Mouse (Mus musculus) heart, adult 10 weeks (tissue): ENCODE measurements around the gene H2-Ke6. TPM values are rescaled to one million over a fixed set of nuclear protein-coding genes. Genes with fewer than 3 reads are reported as not detected.

Experiments
- polyA plus RNA-seq: library from polyadenylated mRNA; stranded (reverse); fragments of 350-450 nt; fragmentation: Illumina TruSeq; extraction: RNeasy Lipid Tissue Mini Kit (QIAGEN cat#74804); gene quantifications from one replicate; pipeline ENCODE4 v1.2.3, GENCODE M21; 2014; ENCODE audit warnings: low read depth, low replicate concordance

The H2-Ke6 gene
- 140 TPM for polyA plus RNA-seq

DNA sequence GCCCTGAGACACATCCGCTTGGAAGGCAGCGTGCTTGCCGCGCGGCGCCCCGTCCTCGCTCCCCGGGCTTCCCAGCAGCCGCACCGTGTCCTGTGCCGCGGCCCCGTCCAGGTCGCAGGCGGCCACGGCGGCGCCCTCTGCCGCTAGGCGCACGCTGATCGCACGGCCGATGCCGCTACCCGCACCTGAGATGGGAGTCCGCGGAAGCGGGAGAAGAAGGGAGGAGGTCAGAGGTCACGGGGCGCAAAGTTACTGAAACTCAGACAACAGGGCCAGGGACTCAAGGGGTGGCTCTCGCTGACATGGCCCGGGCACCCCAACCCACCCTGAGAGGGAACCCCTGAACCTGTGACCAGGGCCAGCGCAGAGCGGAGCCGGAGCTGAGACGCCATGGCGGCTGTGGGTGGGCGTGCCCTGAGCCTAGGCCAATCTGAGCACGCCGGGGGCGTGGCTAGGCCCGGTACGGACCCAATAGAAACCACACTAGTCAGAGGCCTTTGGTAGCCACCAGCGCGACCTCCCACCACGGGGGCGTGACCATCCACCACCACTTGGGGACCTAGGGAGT lies at the start of gene H2-Ke6:
Gene H2-Ke6 (minus strand): TSS at position 405 of the 568 bp plus-strand sequence.

DNA sequence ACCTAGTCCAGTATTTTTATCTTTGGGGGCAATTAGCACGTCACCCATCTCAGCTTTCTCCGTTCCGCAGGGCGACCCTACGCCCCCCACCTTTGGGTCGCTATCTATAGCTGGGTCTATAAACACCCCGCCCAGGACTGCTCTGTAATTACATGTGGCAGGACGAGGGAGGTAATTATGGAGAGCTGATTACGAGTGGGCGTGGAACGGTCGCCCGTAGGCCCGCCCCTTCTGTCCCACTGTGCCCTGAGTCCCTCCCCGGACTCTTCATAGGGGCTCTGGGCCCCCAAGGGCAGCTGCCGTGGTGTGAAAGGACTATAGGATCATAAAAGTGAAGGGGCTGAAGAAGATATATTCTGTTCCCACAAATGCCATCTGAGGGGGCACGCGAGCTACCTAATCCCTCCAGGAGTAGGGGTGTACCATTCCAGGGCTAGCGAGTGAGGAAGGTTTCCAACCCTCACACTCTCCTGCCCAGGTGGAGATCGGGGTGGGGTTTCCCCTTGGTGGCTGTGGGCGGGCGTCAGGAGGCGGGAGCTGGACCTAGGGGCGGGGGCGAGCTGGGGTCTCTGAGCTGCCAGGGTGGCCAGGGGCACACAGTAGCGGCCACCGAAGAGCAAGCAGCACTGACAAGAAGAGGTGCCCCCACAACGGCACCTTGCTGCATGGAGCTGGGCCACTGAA lies 11.2 kb upstream of the H2-Ke6 start, which contains the start of gene Col11a2:
Gene Col11a2 (plus strand): TSS at position 560 of the 684 bp plus-strand sequence.

DNA sequence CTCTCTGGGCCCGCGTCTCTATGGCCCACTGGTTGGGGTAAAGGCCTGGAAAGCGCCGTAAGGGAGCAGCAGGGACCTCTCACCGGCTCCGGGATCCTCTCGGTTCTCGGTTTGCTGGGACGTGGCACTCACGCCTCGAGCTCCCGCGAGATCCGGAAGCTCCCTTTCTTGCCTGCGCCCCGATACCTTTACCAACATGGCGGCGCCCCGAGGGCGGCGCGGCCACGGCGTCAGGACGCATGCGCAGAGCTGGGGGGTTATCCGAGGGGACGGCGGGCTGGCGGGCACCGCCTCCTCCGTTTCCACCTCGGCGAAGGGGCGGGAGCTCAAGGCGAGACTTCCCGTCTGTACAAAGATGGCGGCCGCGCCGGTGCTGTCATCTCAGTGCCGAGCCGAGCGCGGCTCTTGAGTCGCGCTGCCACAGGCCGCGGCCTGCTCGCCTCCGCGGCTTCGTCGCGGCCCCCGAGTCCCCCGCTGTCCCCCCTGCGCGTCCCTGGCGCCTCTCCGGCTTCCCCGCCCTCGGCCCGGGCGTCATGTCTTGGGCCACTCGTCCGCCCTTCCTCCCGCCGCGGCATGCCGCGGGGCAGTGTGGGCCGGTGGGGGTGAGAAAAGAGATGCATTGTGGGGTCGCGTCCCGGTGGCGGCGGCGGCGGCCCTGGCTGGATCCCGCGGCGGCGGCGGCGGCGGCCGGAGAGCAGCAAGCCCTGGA lies 3.8 kb upstream of the H2-Ke6 start, which contains the start of the genes Slc39a7 and Rxrb:
Gene Slc39a7 (minus strand): TSS at position 218 of the 709 bp plus-strand sequence.
Gene Rxrb (plus strand): TSS at position 348 of the 709 bp plus-strand sequence.

DNA sequence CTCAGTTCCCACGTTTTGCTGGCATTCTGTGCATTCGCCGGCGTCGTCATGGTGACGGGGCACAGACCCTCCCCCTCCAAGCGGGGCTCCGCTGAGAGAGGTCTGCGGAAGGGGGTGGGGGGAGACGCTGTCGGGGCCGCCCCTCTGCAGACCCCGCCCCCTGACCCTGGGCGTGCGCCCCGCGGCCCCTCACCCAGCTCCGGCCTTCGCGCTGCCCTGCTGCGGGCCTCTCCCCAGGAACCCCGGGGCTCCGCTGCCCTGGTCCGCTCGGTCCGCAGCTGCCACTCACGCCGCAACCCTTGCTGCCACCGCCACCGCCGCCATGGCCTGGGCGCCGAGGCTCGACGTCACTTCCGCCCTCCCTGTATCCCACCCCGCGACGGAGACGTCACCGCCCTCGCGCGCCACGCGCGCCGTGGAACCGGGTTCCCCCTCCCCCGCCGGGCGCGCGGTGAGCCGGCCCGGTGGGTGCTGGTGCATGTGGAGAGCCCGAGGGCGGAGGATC lies 3.5 kb downstream of the H2-Ke6 start, which contains the start of gene Ring1:
Gene Ring1 (minus strand): TSS at position 364 of the 505 bp plus-strand sequence.

DNA sequence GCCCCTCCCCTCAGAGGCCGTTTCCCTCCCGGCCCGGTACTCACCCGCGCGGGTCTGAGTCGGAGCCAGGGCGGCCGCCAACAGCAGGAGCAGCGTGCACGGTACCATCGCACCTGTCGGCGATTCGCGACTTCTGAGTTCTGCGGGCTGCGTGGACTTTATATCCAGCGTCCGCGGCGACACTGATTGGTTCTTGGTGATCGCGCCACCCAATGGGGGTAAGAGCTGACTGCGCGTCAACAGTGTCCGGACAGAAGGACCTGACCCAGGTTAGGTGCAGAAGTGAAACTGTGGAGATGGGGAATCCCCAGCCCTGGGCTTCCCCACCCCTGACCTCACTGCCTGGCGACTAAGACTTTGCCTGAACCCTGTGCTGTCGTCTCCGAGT lies 27.7 kb downstream of the H2-Ke6 start, which contains the start of gene H2-K1:
Gene H2-K1 (minus strand): TSS at position 198 of the 388 bp plus-strand sequence.

Other genes with a start within 250 kb of the H2-Ke6 start
- gene Angptl4, start 246.2 kb downstream of the H2-Ke6 start, polyA plus RNA-seq: 10.0 TPM
- gene Kank3, start 217.5 kb downstream of the H2-Ke6 start, polyA plus RNA-seq: 106 TPM
- gene Rps28, start 203.5 kb downstream of the H2-Ke6 start, polyA plus RNA-seq: 651 TPM
- 757 TPM for gene Ndufa7, start 203.5 kb downstream of the H2-Ke6 start, polyA plus RNA-seq
- 28.3 TPM for gene Cd320, start 185.0 kb downstream of the H2-Ke6 start, polyA plus RNA-seq
- not detected for gene Gm7029, start 154.2 kb downstream of the H2-Ke6 start, polyA plus RNA-seq
- 1.3 TPM for gene Kifc1, start 137.4 kb downstream of the H2-Ke6 start, polyA plus RNA-seq
- gene Platr17, start 122.9 kb downstream of the H2-Ke6 start, polyA plus RNA-seq: not detected
- gene Daxx, start 118.6 kb downstream of the H2-Ke6 start, polyA plus RNA-seq: 18.3 TPM
- gene Tapbp, start 112.2 kb downstream of the H2-Ke6 start, polyA plus RNA-seq: 57.6 TPM
- 16.8 TPM for gene Zbtb22, start 112.2 kb downstream of the H2-Ke6 start, polyA plus RNA-seq
- gene Rgl2, start 98.5 kb downstream of the H2-Ke6 start, polyA plus RNA-seq: 46.9 TPM
- gene Pfdn6, start 87.7 kb downstream of the H2-Ke6 start, polyA plus RNA-seq: 93.3 TPM
- 8.0 TPM for gene Wdr46, start 87.4 kb downstream of the H2-Ke6 start, polyA plus RNA-seq
- 2.3 TPM for gene B3galt4, start 76.6 kb downstream of the H2-Ke6 start, polyA plus RNA-seq
- 36.9 TPM for gene Vps52, start 72.2 kb downstream of the H2-Ke6 start, polyA plus RNA-seq
- 892 TPM for gene Rps18, start 72.1 kb downstream of the H2-Ke6 start, polyA plus RNA-seq
- 293 TPM for gene H2-K1, start 27.7 kb downstream of the H2-Ke6 start, polyA plus RNA-seq
- 25.6 TPM for gene Ring1, start 3.4 kb downstream of the H2-Ke6 start, polyA plus RNA-seq
- gene Slc39a7, start 3.6 kb upstream of the H2-Ke6 start, polyA plus RNA-seq: 68.0 TPM
- gene Rxrb, start 3.8 kb upstream of the H2-Ke6 start, polyA plus RNA-seq: 42.4 TPM
- 1.5 TPM for gene Col11a2, start 11.4 kb upstream of the H2-Ke6 start, polyA plus RNA-seq
- gene H2-Oa, start 64.3 kb upstream of the H2-Ke6 start, polyA plus RNA-seq: not detected
- gene H2-DMa, start 91.5 kb upstream of the H2-Ke6 start, polyA plus RNA-seq: 5.4 TPM
- gene Brd2, start 94.6 kb upstream of the H2-Ke6 start, polyA plus RNA-seq: 78.8 TPM
- gene H2-DMb2, start 115.2 kb upstream of the H2-Ke6 start, polyA plus RNA-seq: 0.99 TPM
- gene H2-DMb1, start 125.0 kb upstream of the H2-Ke6 start, polyA plus RNA-seq: 2.1 TPM
- gene Tap1, start 159.5 kb upstream of the H2-Ke6 start, polyA plus RNA-seq: 7.5 TPM
- gene Psmb9, start 159.7 kb upstream of the H2-Ke6 start, polyA plus RNA-seq: 9.3 TPM
- 22.3 TPM for gene Psmb8, start 169.7 kb upstream of the H2-Ke6 start, polyA plus RNA-seq
- gene Tap2, start 175.5 kb upstream of the H2-Ke6 start, polyA plus RNA-seq: 26.4 TPM
- gene H2-Ob, start 210.8 kb upstream of the H2-Ke6 start, polyA plus RNA-seq: 1.0 TPM
- gene H2-Ab1, start 229.6 kb upstream of the H2-Ke6 start, polyA plus RNA-seq: 29.9 TPM